Mouse (Mus musculus) midbrain, embryonic 11.5 days (tissue): ENCODE measurements around the gene Cald1. TPM values are rescaled to one million over a fixed set of nuclear protein-coding genes. Genes with fewer than 3 reads are reported as not detected.
A peak's percentile ranks its signal among the peaks of the same experiment; 100 is the strongest.

ENCODE experiments used
- ATAC-seq: fragments of 200-750 bp; cut with Nextera tagmentation; 2 replicates; pipeline ENCODE4 v1.8.0; 2017; ENCODE audit warnings: moderate TSS enrichment, moderate library complexity; ENCODE audit not compliant: low FRiP score
- DNase-seq: peaks from one replicate; pipeline ENCODE4 v3.0.0; 2015; ENCODE audit warnings: low spot score; ENCODE audit errors: missing footprints
- H3K27ac ChIP-seq: fragments of 300-500 bp; sonication (generic); 2 replicates; pipeline ENCODE4 v1.5.1; 2014; ENCODE audit warnings: low read depth, low read length
- H3K27me3 ChIP-seq: fragments of 300-500 bp; sonication (generic); 2 replicates; pipeline ENCODE4 v1.6.1; 2014; ENCODE audit warnings: mild to moderate bottlenecking, low read length, moderate library complexity, mixed read lengths; ENCODE audit not compliant: control insufficient read depth, insufficient read depth
- H3K36me3 ChIP-seq: fragments of 300-500 bp; sonication (generic); 2 replicates; pipeline ENCODE4 v1.6.1; 2014; ENCODE audit warnings: mild to moderate bottlenecking, low read length, moderate library complexity, mixed read lengths; ENCODE audit not compliant: control insufficient read depth, insufficient read depth
- H3K4me1 ChIP-seq: fragments of 300-500 bp; sonication (generic); 2 replicates; pipeline ENCODE4 v1.6.1; 2014; ENCODE audit warnings: low read length; ENCODE audit not compliant: control insufficient read depth, insufficient read depth
- H3K4me2 ChIP-seq: fragments of 300-500 bp; sonication (generic); 2 replicates; pipeline ENCODE4 v1.6.1; 2014; ENCODE audit warnings: mild to moderate bottlenecking, moderate library complexity
- H3K4me3 ChIP-seq: fragments of 300-500 bp; sonication (generic); 2 replicates; pipeline ENCODE4 v1.5.1; 2014; ENCODE audit warnings: low read depth, low read length
- H3K9ac ChIP-seq: fragments of 300-500 bp; sonication (generic); 2 replicates; pipeline ENCODE4 v1.6.1; 2014; ENCODE audit warnings: low read length
- H3K9me3 ChIP-seq: fragments of 300-500 bp; sonication (generic); 2 replicates; pipeline ENCODE4 v1.6.1; 2016; ENCODE audit warnings: low read length; ENCODE audit not compliant: control insufficient read depth
- WGBS: fragments of 180-500 bp; shearing (Covaris S2); extraction: QIAGEN DNeasy Blood & Tissue Kit; methylation state at CpG from one replicate; pipeline ENCODE4 v1.1.7; 2014; 5-methylcytosine and 5-hydroxymethylcytosine counted together
- polyA plus RNA-seq: library from polyadenylated mRNA; unstranded; fragments of >200 nt; fragmentation: Nextera tagmentation; extraction: Ambion mirVana; gene quantifications from 2 replicates; pipeline ENCODE4 v1.2.1, GENCODE M21; 2014

Gene Cald1
- polyA plus RNA-seq, 1 experiment from 2014 or later = 134 TPM

GRCm38 (mm10) chr6:34626586-34627245 is 28.4 kb downstream of the Cald1 start:
- Histone ChIP-seq H3K4me1 (no peaks in the 10 kb centered on the region), H3K4me3 (no peak overlapping the region), H3K27me3 (no peaks in the 10 kb centered on the region), H3K4me2 (no peak overlapping the region), H3K36me3 (no peaks in the 10 kb centered on the region), H3K9ac (no peak overlapping the region), H3K9me3 (no peaks in the 10 kb centered on the region), H3K27ac (no peak overlapping the region)
- DNase-seq = no peak
- no peak for ATAC-seq
- WGBS = 86% methylated on average over 8 of the region's 8 CpGs

GRCm38 (mm10) chr6:34628131-34628530 is 29.8 kb downstream of the Cald1 start:
- ATAC-seq (no peak), DNase-seq (peak; percentile 69)
- Histone ChIP-seq H3K4me1 (no peaks in the 10 kb centered on the region), H3K9ac (no peak overlapping the region), H3K4me3 (no peak overlapping the region), H3K4me2 (no peak overlapping the region), H3K36me3 (no peaks in the 10 kb centered on the region), H3K27ac (no peak overlapping the region), H3K27me3 (no peaks in the 10 kb centered on the region), H3K9me3 (no peaks in the 10 kb centered on the region)
- 78% methylated on average over 1 of the region's 1 CpGs for WGBS

- Histone ChIP-seq H3K4me2 (no peak overlapping the region), H3K27ac (no peak overlapping the region), H3K4me3 (no peak overlapping the region), H3K36me3 (no peaks in the 10 kb centered on the region), H3K9ac (no peak overlapping the region), H3K4me1 (no peaks in the 10 kb centered on the region; the same call in 1 of the 2 replicates), H3K9me3 (no peaks in the 10 kb centered on the region), H3K27me3 (no peaks in the 10 kb centered on the region)
- 75% methylated on average over 3 of the region's 3 CpGs for WGBS
- ATAC-seq = no peak
- no peak for DNase-seq
Measured at GRCm38 (mm10) chr6:34633776-34634175, 35.5 kb downstream of the Cald1 start.

GRCm38 (mm10) chr6:34637588-34638438 is 39.5 kb downstream of the Cald1 start:
- Histone ChIP-seq H3K4me2 (no peak overlapping the region), H3K27me3 (no peaks in the 10 kb centered on the region), H3K9ac (no peak overlapping the region), H3K4me3 (no peak overlapping the region), H3K9me3 (no peaks in the 10 kb centered on the region), H3K36me3 (no peaks in the 10 kb centered on the region), H3K4me1 (no peaks in the 10 kb centered on the region; the same call in 1 of the 2 replicates), H3K27ac (no peak overlapping the region)
- ATAC-seq (no peak), DNase-seq (peak; percentile 87)
- 69% methylated on average over 10 of the region's 10 CpGs for WGBS

- ATAC-seq = no peak
- Histone ChIP-seq H3K4me3 (no peak overlapping the region), H3K4me2 (no peak overlapping the region), H3K27me3 (no peaks in the 10 kb centered on the region), H3K4me1 (no peaks in the 10 kb centered on the region; the same call in 1 of the 2 replicates), H3K36me3 (no peaks in the 10 kb centered on the region), H3K9ac (no peak overlapping the region), H3K9me3 (no peaks in the 10 kb centered on the region), H3K27ac (no peak overlapping the region)
- DNase-seq = no peak
- WGBS = 31% methylated on average over 2 of the region's 2 CpGs
Measured at GRCm38 (mm10) chr6:34638667-34639066, 40.4 kb downstream of the Cald1 start.

GRCm38 (mm10) chr6:34640226-34640625 is 41.9 kb downstream of the Cald1 start:
- Histone ChIP-seq H3K27me3 (no peaks in the 10 kb centered on the region), H3K9me3 (no peaks in the 10 kb centered on the region), H3K4me2 (no peak overlapping the region), H3K4me3 (no peak overlapping the region), H3K27ac (no peak overlapping the region), H3K36me3 (no peaks in the 10 kb centered on the region), H3K4me1 (no peaks in the 10 kb centered on the region; the same call in 1 of the 2 replicates), H3K9ac (no peak overlapping the region)
- DNase-seq (no peak), ATAC-seq (no peak)
- 92% methylated on average over 9 of the region's 9 CpGs for WGBS

- H3K36me3 ChIP-seq = no peaks in the 10 kb centered on the region
- ATAC-seq (no peak), DNase-seq (no peak)
- no peak overlapping the region for H3K4me3 ChIP-seq
- H3K9ac ChIP-seq = no peak overlapping the region
- no peak overlapping the region for H3K27ac ChIP-seq
- no peaks in the 10 kb centered on the region; the same call in 1 of the 2 replicates for H3K4me1 ChIP-seq
- H3K4me2 ChIP-seq = no peak overlapping the region
- no peaks in the 10 kb centered on the region for H3K27me3 ChIP-seq
- no peaks in the 10 kb centered on the region for H3K9me3 ChIP-seq
Measured at GRCm38 (mm10) chr6:34641081-34641480, 42.8 kb downstream of the Cald1 start.

GRCm38 (mm10) chr6:34642075-34642547 is 43.8 kb downstream of the Cald1 start:
- Histone ChIP-seq H3K36me3 (no peaks in the 10 kb centered on the region), H3K27ac (no peak overlapping the region), H3K4me1 (no peaks in the 10 kb centered on the region; the same call in 1 of the 2 replicates), H3K4me2 (no peak overlapping the region), H3K4me3 (no peak overlapping the region), H3K27me3 (no peaks in the 10 kb centered on the region), H3K9me3 (no peaks in the 10 kb centered on the region), H3K9ac (no peak overlapping the region)
- DNase-seq = no peak
- no peak for ATAC-seq
- WGBS = 90% methylated on average over 5 of the region's 5 CpGs
